Comparison of ENCODE assay signal across 22 mouse cellular contexts in genomic region chr5:40780363-40780762, GRCm38 (mm10).
"Had no signal": no experiment of that assay in that cellular context is flagged by ENCODE, and none has a peak within 500 bp of the region (broad histone marks: within the 10 kb centered on the region; RNA-seq: fewer than 3 reads in every experiment).

No protein-coding gene starts in this region.

- H3K9ac ChIP-seq: forebrain, postnatal 0 days; heart, embryonic 13.5 days; heart, embryonic 15.5 days; hindbrain, embryonic 13.5 days; hindbrain, embryonic 15.5 days; limb, embryonic 12.5 days; liver, embryonic 12.5 days had no signal

- H3K4me3 ChIP-seq: heart, adult 2 months; heart, embryonic 13.5 days; heart, embryonic 15.5 days; hindbrain, embryonic 13.5 days; hindbrain, embryonic 15.5 days; left cerebral cortex, adult 2 months; limb, embryonic 10.5 days; limb, embryonic 12.5 days; liver, embryonic 12.5 days had no signal

- H3K9me3 ChIP-seq: heart, embryonic 13.5 days; heart, embryonic 15.5 days; hindbrain, embryonic 13.5 days; hindbrain, embryonic 15.5 days; limb, embryonic 10.5 days; limb, embryonic 12.5 days; liver, embryonic 12.5 days had no signal

- DNase-seq: forebrain, postnatal 0 days; gastrocnemius, postnatal 14 days; gastrocnemius, postnatal 36 days; heart, adult 11 months; heart, adult 2 months; heart, postnatal 14 days; heart, postnatal 36 days; kidney, adult 11 months; kidney, adult 8-10 months; kidney, postnatal 14 days; kidney, postnatal 36 days; liver had no signal

- ATAC-seq: forebrain, postnatal 0 days; hindbrain, postnatal 0 days; liver, embryonic 12.5 days had no signal

- H3K36me3 ChIP-seq: heart, embryonic 13.5 days; heart, embryonic 15.5 days; hindbrain, embryonic 13.5 days; hindbrain, embryonic 15.5 days; limb, embryonic 10.5 days; limb, embryonic 12.5 days; liver, embryonic 12.5 days had no signal

- H3K27me3 ChIP-seq: heart, embryonic 13.5 days; heart, embryonic 15.5 days; hindbrain, embryonic 13.5 days; hindbrain, embryonic 15.5 days; limb, embryonic 12.5 days; liver, embryonic 12.5 days had no signal

- H3K27ac ChIP-seq: heart, adult 2 months; heart, embryonic 13.5 days; heart, embryonic 15.5 days; hindbrain, embryonic 13.5 days; hindbrain, embryonic 15.5 days; hindbrain, postnatal 0 days; left cerebral cortex, adult 2 months; limb, embryonic 10.5 days; limb, embryonic 12.5 days; liver, embryonic 12.5 days had no signal

- H3K4me2 ChIP-seq: heart, embryonic 11.5 days; heart, embryonic 13.5 days; heart, embryonic 15.5 days; hindbrain, embryonic 13.5 days; hindbrain, embryonic 15.5 days; limb, embryonic 12.5 days; liver, embryonic 12.5 days had no signal

- H3K4me1 ChIP-seq: heart, embryonic 13.5 days; heart, embryonic 15.5 days; hindbrain, embryonic 13.5 days; hindbrain, embryonic 15.5 days; limb, embryonic 12.5 days; liver, embryonic 12.5 days had no signal
